Mouse (Mus musculus) hindbrain, postnatal 0 days (tissue): ENCODE measurements at regions not wholly inside any gene's neighbourhood (a gene's known extent, or its start where the extent isn't known, plus 50 kb on each side); places are given as distances from the start of the nearest gene placed in this dataset.
"Not testable (repeated sequence)": the region's sequence is repeated elsewhere in the genome, so short reads cannot be mapped to it uniquely, and the experiment has no call there.

Source experiments
- ATAC-seq: fragments of 200-750 bp; cut with Nextera tagmentation; 2 replicates; pipeline ENCODE4 v1.8.0; 2017; ENCODE audit warnings: mild to moderate bottlenecking, moderate TSS enrichment, moderate library complexity
- DNase-seq: peaks from one replicate; pipeline ENCODE4 v3.0.0-alpha.2; 2015; ENCODE audit warnings: low spot score
- H3K27ac ChIP-seq: fragments of 300-500 bp; sonication (generic); 2 replicates; pipeline ENCODE4 v1.5.1; 2014; ENCODE audit warnings: mild to moderate bottlenecking
- H3K27me3 ChIP-seq: fragments of 300-500 bp; sonication (generic); 2 replicates; pipeline ENCODE4 v1.6.1; 2014; ENCODE audit warnings: low read length, mixed read lengths; ENCODE audit not compliant: insufficient read depth
- H3K36me3 ChIP-seq: fragments of 300-500 bp; sonication (generic); 2 replicates; pipeline ENCODE4 v1.6.1; 2014; ENCODE audit warnings: low read length, mixed read lengths; ENCODE audit not compliant: insufficient read depth
- H3K4me1 ChIP-seq: fragments of 300-500 bp; sonication (generic); 2 replicates; pipeline ENCODE4 v1.6.1; 2014; ENCODE audit warnings: antibody characterized with exemption, low read length, mixed read lengths; ENCODE audit not compliant: insufficient read depth
- H3K4me2 ChIP-seq: fragments of 300-500 bp; sonication (generic); 2 replicates; pipeline ENCODE4 v1.6.1; 2014; ENCODE audit warnings: low read depth, mild to moderate bottlenecking, low read length, moderate library complexity, mixed read lengths
- H3K4me3 ChIP-seq: fragments of 300-500 bp; sonication (generic); 2 replicates; pipeline ENCODE4 v1.5.1; 2014; ENCODE audit warnings: low read length
- H3K9ac ChIP-seq: fragments of 300-500 bp; sonication (generic); replicated peaks from 2 replicates; pipeline ENCODE4 v1.6.1; 2014; ENCODE audit warnings: mild to moderate bottlenecking, low read length, moderate library complexity, mixed read lengths
- H3K9me3 ChIP-seq: fragments of 300-500 bp; sonication (generic); 2 replicates; pipeline ENCODE4 v1.6.1; 2016; ENCODE audit warnings: low read length, mixed read lengths
- CTCF ChIP-seq: IDR thresholded peaks from 2 replicates; pipeline ENCODE4 v1.5.1; 2016; ENCODE audit warnings: antibody characterized with exemption, control low read depth, low read depth
- whole genome bisulfite sequencing: fragments of 180-500 bp; shearing (Covaris S2); extraction: QIAGEN DNeasy Blood & Tissue Kit; methylation state at CpG from one replicate; pipeline ENCODE4 v1.1.7; 2014; 5-methylcytosine and 5-hydroxymethylcytosine counted together

DNA sequence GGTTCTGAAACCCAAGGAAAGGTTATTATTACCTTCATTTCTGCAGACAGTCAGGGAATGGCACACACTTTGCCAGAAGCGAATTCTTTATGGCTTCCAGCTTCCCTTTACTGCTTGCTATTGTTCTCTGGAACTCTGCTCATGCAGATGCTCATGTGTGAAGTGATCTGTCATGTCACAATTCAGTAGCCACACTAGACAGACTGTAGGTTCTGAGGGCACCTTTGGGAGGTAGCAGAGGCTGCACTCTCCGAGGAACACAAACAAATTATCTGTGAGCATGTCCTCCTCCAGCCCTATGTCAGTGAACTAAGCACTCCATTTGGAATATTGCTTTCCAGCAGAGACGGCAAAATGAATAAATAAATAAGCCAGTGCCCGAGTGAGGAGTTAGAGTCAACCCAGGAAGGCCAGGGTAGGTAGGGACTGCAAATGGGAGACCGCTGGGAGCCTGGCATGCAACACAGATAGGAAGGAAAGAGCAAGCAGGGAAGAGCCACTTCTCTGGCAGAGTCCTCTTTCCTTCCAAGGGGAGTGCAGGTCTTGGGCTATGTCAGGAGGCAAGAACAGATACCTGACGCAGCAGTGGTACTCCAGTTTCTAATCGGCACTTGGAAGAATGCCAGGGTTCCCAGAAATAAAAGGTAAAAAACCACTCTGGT lies 161.4 kb upstream of the Tacr1 start:
- DNase-seq: no peak
- Histone ChIP-seq H3K4me1 (no peaks in the 10 kb centered on the region), H3K4me3 (no peak overlapping the region), H3K36me3 (no peaks in the 10 kb centered on the region), H3K9me3 (no peaks in the 10 kb centered on the region), H3K27ac (no peak overlapping the region), H3K27me3 (no peaks in the 10 kb centered on the region), H3K9ac (no peak overlapping the region), H3K4me2 (no peak overlapping the region)
- no peak for ATAC-seq
- WGBS: 63% methylated on average over 7 of the region's 7 CpGs
- no peak for TF ChIP-seq CTCF

- H3K36me3 ChIP-seq, H3K9me3 ChIP-seq, H3K4me3 ChIP-seq, H3K27me3 ChIP-seq, H3K4me1 ChIP-seq, DNase-seq, ATAC-seq, H3K4me2 ChIP-seq, H3K27ac ChIP-seq, H3K9ac ChIP-seq: not testable (repeated sequence)
- WGBS: 73% methylated on average over 1 of the region's 1 CpGs
Observed at GRCm38 (mm10) chr6:82247652-82248051, 154.5 kb upstream of the Tacr1 start.

DNA sequence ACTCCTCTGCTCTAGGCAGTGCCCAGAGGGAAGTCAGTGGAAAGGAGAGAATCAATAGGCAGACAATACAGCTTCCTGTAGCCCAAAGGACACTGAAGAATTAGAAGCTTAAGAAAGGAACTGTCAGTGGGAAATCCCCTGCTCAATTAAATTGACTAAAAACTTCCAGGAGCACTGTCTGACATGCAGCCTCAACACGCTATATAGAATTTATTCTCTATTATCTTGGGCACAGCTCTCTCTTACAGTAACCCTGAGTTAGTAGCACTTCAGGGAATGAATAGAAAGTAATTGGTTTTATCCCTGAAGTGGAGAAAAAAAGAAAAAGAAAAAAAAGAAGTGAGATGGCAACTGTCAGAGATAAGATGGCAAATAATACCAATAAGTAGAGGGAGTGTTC lies 117.6 kb upstream of the Tacr1 start:
- Histone ChIP-seq H3K27me3 (no peaks in the 10 kb centered on the region), H3K4me3 (no peak overlapping the region), H3K4me2 (no peak overlapping the region), H3K4me1 (no peaks in the 10 kb centered on the region), H3K9ac (no peak overlapping the region), H3K27ac (no peak overlapping the region), H3K36me3 (no peaks in the 10 kb centered on the region), H3K9me3 (no peaks in the 10 kb centered on the region)
- ATAC-seq (no peak), DNase-seq (no peak)
- 44% methylated on average over 1 of the region's 1 CpGs for WGBS
- TF ChIP-seq CTCF: no peak

- Histone ChIP-seq H3K4me3 (no peak overlapping the region), H3K4me1 (no peaks in the 10 kb centered on the region), H3K27ac (no peak overlapping the region), H3K27me3 (no peaks in the 10 kb centered on the region), H3K36me3 (no peaks in the 10 kb centered on the region), H3K9me3 (no peaks in the 10 kb centered on the region), H3K4me2 (no peak overlapping the region), H3K9ac (no peak overlapping the region)
- ATAC-seq (no peak; the same call in 1 of the 2 replicates), DNase-seq (peak; percentile 25)
- TF ChIP-seq CTCF: no peak
- 27% methylated on average over 6 of the region's 6 CpGs for WGBS
Observed at GRCm38 (mm10) chr6:82285233-82285632, 116.9 kb upstream of the Tacr1 start.

DNA sequence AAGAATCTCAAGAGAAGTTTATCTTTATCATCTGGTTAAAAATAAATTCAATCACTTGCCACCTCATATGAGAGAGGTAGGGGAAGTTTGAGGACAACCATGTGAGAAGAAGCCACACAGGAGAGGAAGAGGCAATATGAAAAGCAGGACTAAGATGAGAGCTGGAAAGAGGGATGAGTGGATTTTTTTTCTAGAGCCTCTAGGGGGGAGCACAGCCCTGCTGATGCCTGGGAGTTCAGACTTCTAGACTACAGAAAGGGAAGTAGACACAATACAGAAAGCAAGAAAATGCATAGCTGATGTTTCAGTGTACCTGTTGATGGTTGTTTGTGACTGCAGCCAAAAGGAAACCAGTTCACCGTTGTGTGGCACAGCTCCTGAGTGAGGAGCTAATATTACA lies 108.6 kb upstream of the Tacr1 start:
- H3K27ac ChIP-seq: no peak overlapping the region
- 83% methylated on average over 1 of the region's 1 CpGs for WGBS
- H3K9me3 ChIP-seq: no peaks in the 10 kb centered on the region
- no peaks in the 10 kb centered on the region for H3K4me1 ChIP-seq
- DNase-seq (no peak), ATAC-seq (no peak)
- no peak; the same call in 1 of the 2 replicates for TF ChIP-seq CTCF
- no peaks in the 10 kb centered on the region for H3K36me3 ChIP-seq
- no peak overlapping the region for H3K9ac ChIP-seq
- no peaks in the 10 kb centered on the region for H3K27me3 ChIP-seq
- no peak overlapping the region for H3K4me2 ChIP-seq
- H3K4me3 ChIP-seq: no peak overlapping the region

DNA sequence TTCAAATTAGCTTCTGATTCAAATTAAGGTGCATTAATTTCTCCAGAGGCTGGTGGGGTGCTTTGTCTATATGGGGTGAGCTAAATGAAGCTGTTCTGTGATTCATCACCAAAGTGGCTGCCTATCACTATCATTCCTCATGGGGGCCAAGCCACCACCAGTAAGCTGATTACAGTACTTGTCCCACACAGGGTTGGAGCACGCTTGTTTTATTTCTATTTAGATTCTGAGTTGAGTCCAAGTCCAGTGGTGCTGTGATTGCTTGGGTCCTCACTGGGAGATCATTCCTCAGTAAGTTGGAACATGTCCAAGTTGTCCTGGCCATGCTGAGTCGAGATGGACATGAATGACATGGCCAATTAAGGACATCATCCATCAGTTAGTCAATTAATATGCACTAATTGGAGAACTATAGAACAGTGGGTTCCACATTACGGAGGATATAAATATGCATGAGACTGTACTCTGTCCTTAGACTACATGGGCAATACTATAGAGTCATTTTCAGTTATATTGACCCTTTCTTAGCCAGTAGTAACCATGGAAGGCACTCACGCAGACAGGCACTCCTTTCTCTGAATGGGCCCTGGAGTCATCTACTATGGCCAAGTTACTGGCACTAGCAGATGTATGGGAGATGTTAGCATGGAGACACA lies 105.3 kb upstream of the Tacr1 start:
- no peaks in the 10 kb centered on the region for H3K36me3 ChIP-seq
- WGBS: 28% methylated on average over 4 of the region's 4 CpGs
- DNase-seq (peak; percentile 39), ATAC-seq (peak; percentile 64)
- no peak overlapping the region for H3K4me3 ChIP-seq
- no peaks in the 10 kb centered on the region for H3K9me3 ChIP-seq
- no peak overlapping the region for H3K4me2 ChIP-seq
- H3K27ac ChIP-seq: no peak overlapping the region
- no peak for TF ChIP-seq CTCF
- H3K9ac ChIP-seq: no peak overlapping the region
- H3K27me3 ChIP-seq: no peaks in the 10 kb centered on the region
- no peaks in the 10 kb centered on the region for H3K4me1 ChIP-seq

DNA sequence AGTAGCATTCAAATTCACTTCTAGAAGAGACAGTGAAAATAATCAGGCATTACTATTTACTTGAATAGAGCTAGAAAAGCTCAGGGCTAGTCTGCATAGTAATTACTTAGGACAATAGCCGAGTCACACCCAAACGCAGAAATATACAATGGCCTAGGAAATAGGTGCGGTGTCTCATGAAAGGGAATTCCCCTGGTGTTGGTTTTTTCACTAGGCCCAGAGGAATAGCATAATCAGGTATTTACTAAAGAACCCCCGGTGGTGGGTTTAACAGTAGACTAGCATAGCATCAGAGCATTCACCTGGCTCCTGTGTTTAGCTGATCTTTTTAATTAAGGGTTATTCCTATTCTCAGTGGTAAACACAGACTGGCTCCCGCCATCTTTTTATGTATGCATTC lies 99.9 kb upstream of the Tacr1 start:
- 60% methylated on average over 5 of the region's 5 CpGs for WGBS
- ATAC-seq, H3K4me1 ChIP-seq: not testable (repeated sequence)

More for the DNA sequence above, 99.9 kb upstream of the Tacr1 start:
- not testable (repeated sequence) for H3K9ac ChIP-seq, H3K4me2 ChIP-seq, H3K9me3 ChIP-seq, H3K36me3 ChIP-seq, H3K27ac ChIP-seq, H3K4me3 ChIP-seq, DNase-seq, H3K27me3 ChIP-seq
